Mouse (Mus musculus) hindbrain, embryonic 14.5 days (tissue): ENCODE data around the gene Bcl2l14. TPM values are rescaled to one million over a fixed set of nuclear protein-coding genes. Genes with fewer than 3 reads are reported as not detected.

Experiments used
- ATAC-seq: fragments of 200-750 bp; cut with Nextera tagmentation; 2 replicates; pipeline ENCODE4 v1.8.0; 2017; ENCODE audit warnings: moderate number of reproducible peaks, mild to moderate bottlenecking, moderate TSS enrichment, moderate library complexity; ENCODE audit not compliant: low FRiP score
- DNase-seq: peaks from one replicate; pipeline ENCODE4 v3.0.0-alpha.2; 2015; ENCODE audit warnings: low spot score
- H3K27ac ChIP-seq: fragments of 300-500 bp; sonication (generic); 2 replicates; pipeline ENCODE4 v1.5.1; 2014; ENCODE audit warnings: mild to moderate bottlenecking, moderate library complexity
- H3K27me3 ChIP-seq: fragments of 300-500 bp; sonication (generic); 2 replicates; pipeline ENCODE4 v1.6.1; 2014; ENCODE audit warnings: mild to moderate bottlenecking, low read length, mixed read lengths; ENCODE audit not compliant: control insufficient read depth, insufficient read depth
- H3K36me3 ChIP-seq: fragments of 300-500 bp; sonication (generic); replicated peaks from 2 replicates; pipeline ENCODE4 v1.6.1; 2014; ENCODE audit not compliant: control insufficient read depth, insufficient read depth
- H3K4me1 ChIP-seq: fragments of 300-500 bp; sonication (generic); replicated peaks from 2 replicates; pipeline ENCODE4 v1.6.1; 2014; ENCODE audit warnings: antibody characterized with exemption, low read length, mixed read lengths; ENCODE audit not compliant: control insufficient read depth, insufficient read depth
- H3K4me2 ChIP-seq: fragments of 300-500 bp; sonication (generic); replicated peaks from 2 replicates; pipeline ENCODE4 v1.6.1; 2014; ENCODE audit warnings: mild to moderate bottlenecking, moderate library complexity
- H3K4me3 ChIP-seq: fragments of 300-500 bp; sonication (generic); replicated peaks from 2 replicates; pipeline ENCODE4 v1.5.1; 2014; ENCODE audit warnings: mild to moderate bottlenecking, low read length
- H3K9ac ChIP-seq: fragments of 300-500 bp; sonication (generic); 2 replicates; pipeline ENCODE4 v1.6.1; 2014
- H3K9me3 ChIP-seq: fragments of 300-500 bp; sonication (generic); 2 replicates; pipeline ENCODE4 v1.6.1; 2016; ENCODE audit warnings: low read length; ENCODE audit not compliant: control insufficient read depth
- WGBS: fragments of 180-500 bp; shearing (Covaris S2); extraction: QIAGEN DNeasy Blood & Tissue Kit; methylation state at CpG from one replicate; pipeline ENCODE4 v1.1.7; 2014; 5-methylcytosine and 5-hydroxymethylcytosine counted together
- polyA plus RNA-seq: library from polyadenylated mRNA; unstranded; fragments of >200 nt; fragmentation: Nextera tagmentation; extraction: Ambion mirVana; gene quantifications from 2 replicates; pipeline ENCODE4 v1.2.1, GENCODE M21; 2014

The Bcl2l14 gene
- polyA plus RNA-seq, 1 experiment from 2014 or later, result 0.37 TPM

DNA sequence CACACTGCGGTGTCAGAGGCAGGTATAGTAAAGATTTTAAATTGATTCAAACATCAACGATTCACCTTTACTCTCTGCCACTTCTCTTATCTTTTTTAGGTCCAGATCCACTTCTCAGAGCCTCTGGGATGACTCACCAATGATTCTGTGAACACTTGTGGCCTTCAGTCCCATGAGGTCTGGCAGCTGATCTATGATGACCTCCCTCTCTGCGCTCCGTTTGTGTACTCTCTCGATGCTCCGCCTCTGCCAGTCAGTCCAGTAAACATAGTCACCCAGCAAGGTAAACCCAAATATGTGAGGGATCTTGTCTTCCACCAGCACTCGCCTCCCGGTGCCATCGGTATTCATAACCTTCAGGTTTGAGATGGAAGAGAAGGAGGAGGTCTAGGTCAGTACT, 90.2 kb downstream of the Bcl2l14 start:
- Histone ChIP-seq H3K4me2 (no peak overlapping the region), H3K4me1 (no peaks in the 10 kb centered on the region), H3K4me3 (no peak overlapping the region), H3K27ac (no peak overlapping the region), H3K27me3 (no peaks in the 10 kb centered on the region), H3K9me3 (no peaks in the 10 kb centered on the region), H3K9ac (no peak overlapping the region), H3K36me3 (peaks cover 33% of the 10 kb centered on the region)
- 91% methylated on average over 9 of the region's 9 CpGs for WGBS
- DNase-seq (no peak), ATAC-seq (no peak)

Other genes starting within 250 kb of the Bcl2l14 start
- 21.5 and 22.3 TPM in 2 replicates for gene Lrp6, start 170.6 kb downstream of the Bcl2l14 start, polyA plus RNA-seq
- gene Mansc1, start 236.2 kb downstream of the Bcl2l14 start, polyA plus RNA-seq, result 1.3 and 1.5 TPM in 2 replicates
- gene Borcs5, start 243.2 kb downstream of the Bcl2l14 start, polyA plus RNA-seq, result 42.6 and 44.5 TPM in 2 replicates